Mouse (Mus musculus) bone marrow macrophage, adult 2 months (primary cell): ENCODE measurements around the gene Lrrc1.

Experiments
- CTCF ChIP-seq: IDR thresholded peaks from 2 replicates; pipeline ENCODE4 v1.5.1; 2012; ENCODE audit warnings: low read depth, mild to moderate bottlenecking, low read length, moderate library complexity
- POLR2A ChIP-seq: IDR thresholded peaks from 2 replicates; pipeline ENCODE4 v1.6.1; 2012; ENCODE audit warnings: mild to moderate bottlenecking, low read depth, low read length, borderline replicate concordance

GRCm38 (mm10) chr9:77494307-77494706 lies 50.4 kb downstream of the Lrrc1 start:
- TF ChIP-seq CTCF (no peak), POLR2A (no peak)
